Mouse (Mus musculus) midbrain, embryonic 14.5 days (tissue): ENCODE measurements around the gene Tspan14. TPM values are rescaled to one million over a fixed set of nuclear protein-coding genes. Genes with fewer than 3 reads are reported as not detected.

Experiments used
- ATAC-seq: fragments of 200-750 bp; cut with Nextera tagmentation; 2 replicates; pipeline ENCODE4 v1.8.0; 2017; ENCODE audit warnings: moderate number of reproducible peaks, moderate library complexity; ENCODE audit not compliant: low FRiP score, low TSS enrichment
- DNase-seq: peaks from one replicate; pipeline ENCODE4 v3.0.0-alpha.2; 2015
- H3K27ac ChIP-seq: fragments of 300-500 bp; sonication (generic); replicated peaks from 2 replicates; pipeline ENCODE4 v1.5.1; 2014; ENCODE audit warnings: mild to moderate bottlenecking, low read depth, low read length, moderate library complexity
- H3K27me3 ChIP-seq: fragments of 300-500 bp; sonication (generic); 2 replicates; pipeline ENCODE4 v1.6.1; 2014; ENCODE audit warnings: low read length, control low read depth, mixed read lengths; ENCODE audit not compliant: control insufficient read depth, insufficient read depth
- H3K36me3 ChIP-seq: fragments of 300-500 bp; sonication (generic); 2 replicates; pipeline ENCODE4 v1.6.1; 2014; ENCODE audit warnings: low read length, control low read depth; ENCODE audit not compliant: control insufficient read depth, insufficient read depth
- H3K4me1 ChIP-seq: fragments of 300-500 bp; sonication (generic); 2 replicates; pipeline ENCODE4 v1.6.1; 2014; ENCODE audit warnings: mild to moderate bottlenecking, antibody characterized with exemption, low read length, control low read depth; ENCODE audit not compliant: control insufficient read depth, insufficient read depth
- H3K4me2 ChIP-seq: fragments of 300-500 bp; sonication (generic); 2 replicates; pipeline ENCODE4 v1.6.1; 2014; ENCODE audit warnings: mild to moderate bottlenecking, low read length, moderate library complexity
- H3K4me3 ChIP-seq: fragments of 300-500 bp; sonication (generic); replicated peaks from 2 replicates; pipeline ENCODE4 v1.5.1; 2014; ENCODE audit warnings: low read depth, low read length
- H3K9ac ChIP-seq: fragments of 300-500 bp; sonication (generic); replicated peaks from 2 replicates; pipeline ENCODE4 v1.6.1; 2014; ENCODE audit warnings: mild to moderate bottlenecking, low read length, moderate library complexity
- H3K9me3 ChIP-seq: fragments of 300-500 bp; sonication (generic); 2 replicates; pipeline ENCODE4 v1.6.1; 2016; ENCODE audit warnings: low read length, control low read depth, mixed read lengths; ENCODE audit not compliant: control insufficient read depth
- WGBS: fragments of 180-500 bp; shearing (Covaris S2); extraction: QIAGEN DNeasy Blood & Tissue Kit; methylation state at CpG from one replicate; pipeline ENCODE4 v1.1.7; 2014; 5-methylcytosine and 5-hydroxymethylcytosine counted together
- polyA plus RNA-seq: library from polyadenylated mRNA; unstranded; fragments of >200 nt; fragmentation: Nextera tagmentation; extraction: Ambion mirVana; gene quantifications from 2 replicates; pipeline ENCODE4 v1.2.1, GENCODE M21; 2014

The Tspan14 gene
- polyA plus RNA-seq, 1 experiment from 2014 or later = 79.6 TPM

- Histone ChIP-seq H3K9me3 (no peaks in the 10 kb centered on the region), H3K27ac (no peak overlapping the region), H3K4me2 (no peak overlapping the region), H3K4me3 (no peak overlapping the region), H3K36me3 (no peaks in the 10 kb centered on the region), H3K9ac (no peak overlapping the region), H3K27me3 (no peaks in the 10 kb centered on the region), H3K4me1 (no peaks in the 10 kb centered on the region)
- no peak for ATAC-seq
- no peak for DNase-seq
Observed at GRCm38 (mm10) chr14:40874565-40874964, 92.0 kb downstream of the Tspan14 start.

- no peak for DNase-seq
- Histone ChIP-seq H3K9me3 (no peaks in the 10 kb centered on the region), H3K4me2 (no peak overlapping the region), H3K4me1 (no peaks in the 10 kb centered on the region), H3K36me3 (no peaks in the 10 kb centered on the region), H3K27me3 (no peaks in the 10 kb centered on the region), H3K27ac (no peak overlapping the region), H3K4me3 (no peak overlapping the region), H3K9ac (no peak overlapping the region)
- 84% methylated on average over 5 of the region's 5 CpGs for WGBS
- no peak for ATAC-seq
Observed at GRCm38 (mm10) chr14:40873961-40874360, 92.6 kb downstream of the Tspan14 start.

GRCm38 (mm10) chr14:40870598-40870997 lies 96.0 kb downstream of the Tspan14 start:
- WGBS = 84% methylated on average over 3 of the region's 3 CpGs
- Histone ChIP-seq H3K9me3 (no peaks in the 10 kb centered on the region), H3K4me3 (no peak overlapping the region), H3K9ac (no peak overlapping the region), H3K4me2 (no peak overlapping the region), H3K27ac (no peak overlapping the region), H3K36me3 (no peaks in the 10 kb centered on the region), H3K27me3 (no peaks in the 10 kb centered on the region), H3K4me1 (no peaks in the 10 kb centered on the region)
- ATAC-seq = no peak
- DNase-seq = no peak

- no peaks in the 10 kb centered on the region for H3K27me3 ChIP-seq
- H3K9me3 ChIP-seq = no peaks in the 10 kb centered on the region
- H3K4me1 ChIP-seq = no peaks in the 10 kb centered on the region
- H3K27ac ChIP-seq = no peak overlapping the region
- H3K4me2 ChIP-seq = no peak overlapping the region
- 54% methylated on average over 6 of the region's 6 CpGs for WGBS
- H3K9ac ChIP-seq = no peak overlapping the region
- DNase-seq (no peak), ATAC-seq (no peak)
- no peak overlapping the region for H3K4me3 ChIP-seq
- H3K36me3 ChIP-seq = 0 out of 2 replicates have a peak, but pooled peaks cover 5% of the 10 kb centered on the region
Observed at GRCm38 (mm10) chr14:40864811-40865514, 101.6 kb downstream of the Tspan14 start.

GRCm38 (mm10) chr14:40863659-40864058 lies 102.9 kb downstream of the Tspan14 start:
- H3K9me3 ChIP-seq = no peaks in the 10 kb centered on the region
- peaks cover 9% of the 10 kb centered on the region; the same call in 1 of the 2 replicates for H3K36me3 ChIP-seq
- WGBS = 83% methylated on average over 3 of the region's 3 CpGs
- ATAC-seq (no peak), DNase-seq (no peak)
- H3K4me1 ChIP-seq = no peaks in the 10 kb centered on the region
- H3K4me2 ChIP-seq = no peak overlapping the region
- H3K9ac ChIP-seq = no peak overlapping the region
- H3K4me3 ChIP-seq = no peak overlapping the region
- H3K27me3 ChIP-seq = no peaks in the 10 kb centered on the region
- no peak overlapping the region for H3K27ac ChIP-seq

GRCm38 (mm10) chr14:40863022-40863421 lies 103.6 kb downstream of the Tspan14 start:
- H3K4me3 ChIP-seq = no peak overlapping the region
- H3K27ac ChIP-seq = no peak overlapping the region
- H3K9me3 ChIP-seq = no peaks in the 10 kb centered on the region
- DNase-seq = no peak
- peaks cover 9% of the 10 kb centered on the region; the same call in 1 of the 2 replicates for H3K36me3 ChIP-seq
- H3K4me1 ChIP-seq = no peaks in the 10 kb centered on the region
- no peaks in the 10 kb centered on the region for H3K27me3 ChIP-seq
- ATAC-seq = no peak
- H3K9ac ChIP-seq = no peak overlapping the region
- H3K4me2 ChIP-seq = no peak overlapping the region

Other genes with a start within 250 kb of the Tspan14 start
- 1.9 and 2.6 TPM in 2 replicates for gene Sh2d4b, start 73.5 kb downstream of the Tspan14 start, polyA plus RNA-seq
- 70.4 and 80.1 TPM in 2 replicates for gene Fam213a, start 47.0 kb upstream of the Tspan14 start, polyA plus RNA-seq
- gene Dydc2, start 102.4 kb upstream of the Tspan14 start, polyA plus RNA-seq = 0.28 and 1.3 TPM in 2 replicates
- gene Dydc1, start 106.1 kb upstream of the Tspan14 start, polyA plus RNA-seq = not detected in 2 replicates
- gene Mat1a, start 138.2 kb upstream of the Tspan14 start, polyA plus RNA-seq = not detected in 2 replicates
- not detected in 2 replicates for gene Sftpa1, start 165.0 kb upstream of the Tspan14 start, polyA plus RNA-seq
- gene Mbl1, start 184.7 kb upstream of the Tspan14 start, polyA plus RNA-seq = not detected in 2 replicates
- gene Sftpd, start 218.3 kb upstream of the Tspan14 start, polyA plus RNA-seq = not detected in 2 replicates